Comparison of ENCODE assay signal across 9 mouse cellular contexts in the genomic region with DNA sequence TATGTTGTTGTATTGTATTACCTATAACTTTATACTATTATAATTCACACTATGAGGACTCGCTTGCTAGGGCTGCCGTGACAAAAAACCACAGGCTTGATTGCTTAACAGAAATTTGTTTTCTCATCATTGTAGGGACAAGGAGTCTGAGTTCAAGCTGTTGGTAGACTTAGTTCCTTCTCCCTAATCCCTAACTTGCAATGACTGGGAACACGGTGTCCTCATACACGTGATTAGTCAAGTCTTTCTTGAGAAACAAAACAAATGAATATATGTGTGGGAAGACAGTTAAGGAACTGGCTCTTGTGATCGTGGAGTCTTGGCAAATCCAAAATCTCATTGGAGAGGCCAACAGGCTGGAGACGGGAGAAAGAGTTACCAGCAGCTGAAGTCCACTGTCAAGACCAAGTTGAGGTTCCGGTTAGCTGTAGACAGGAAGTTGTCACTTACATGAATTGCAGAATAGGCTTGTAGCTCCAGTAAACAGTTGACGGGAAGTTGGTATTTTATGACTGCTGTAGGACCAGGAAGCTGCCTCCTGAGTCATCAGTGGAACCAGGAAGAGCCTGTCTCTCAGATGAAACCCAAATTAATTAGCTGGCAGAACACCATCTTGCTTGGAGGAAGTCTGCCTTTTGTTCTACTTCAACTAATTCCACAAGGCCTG.
DNase-seq lines count a peak whose midpoint lies in the region; ATAC-seq lines count a peak whose summit lies in the region.
"Had no signal": no experiment of that assay in that cellular context is flagged by ENCODE, and none has a peak within 500 bp of the region (broad histone marks: within the 10 kb centered on the region; RNA-seq: fewer than 3 reads in every experiment).

No protein-coding gene starts in this region.

- DNase-seq in heart, adult 18-20 months: peak; percentile 20 to 70
- no peak for DNase-seq in heart, embryonic 10.5 days (ENCODE audit: low spot score)
- DNase-seq in spleen, postnatal 36 days (ENCODE audit: low spot score in 2 of 2): peak; percentile 4 to 25
- DNase-seq in spleen, postnatal 14 days (ENCODE audit: low spot score in 2 of 2): no peak
- DNase-seq in lung, postnatal 10 days: peak; percentile 22
- no peak for DNase-seq in urinary bladder, postnatal 25 days (ENCODE audit: low spot score)
- no peak for DNase-seq in limb, embryonic 10.5 days (ENCODE audit: low spot score)
- DNase-seq: forebrain, postnatal 0 days had no signal

- H3K27ac ChIP-seq in heart, embryonic 10.5 days: no peak overlapping the region
- no peak overlapping the region for H3K27ac ChIP-seq in limb, embryonic 10.5 days
- H3K27ac ChIP-seq in hindbrain, embryonic 16.5 days (ENCODE audit: low read depth, low read length): no peak overlapping the region

- ATAC-seq in hindbrain, embryonic 16.5 days: no peak
- ATAC-seq: forebrain, postnatal 0 days had no signal

- H3K27me3 ChIP-seq in heart, embryonic 10.5 days (ENCODE audit: insufficient read depth, poor library complexity, severe bottlenecking): no peaks in the 10 kb centered on the region
- H3K27me3 ChIP-seq in limb, embryonic 10.5 days (ENCODE audit: low read depth, poor library complexity, severe bottlenecking): no peaks in the 10 kb centered on the region
- no peaks in the 10 kb centered on the region for H3K27me3 ChIP-seq in hindbrain, embryonic 16.5 days (replicated peaks; ENCODE audit: control insufficient read depth, insufficient read depth, low read length)

- no peaks in the 10 kb centered on the region for H3K36me3 ChIP-seq in heart, embryonic 10.5 days
- H3K36me3 ChIP-seq in limb, embryonic 10.5 days: no peaks in the 10 kb centered on the region
- H3K36me3 ChIP-seq in hindbrain, embryonic 16.5 days (ENCODE audit: control insufficient read depth, insufficient read depth, low read length): no peaks in the 10 kb centered on the region

- H3K9ac ChIP-seq in hindbrain, embryonic 16.5 days (ENCODE audit: low read depth, low read length): no peak overlapping the region
- H3K9ac ChIP-seq: forebrain, postnatal 0 days had no signal

- no peak overlapping the region for H3K4me2 ChIP-seq in hindbrain, embryonic 16.5 days (ENCODE audit: low read length)

- H3K9me3 ChIP-seq in heart, embryonic 10.5 days: no peaks in the 10 kb centered on the region
- no peaks in the 10 kb centered on the region for H3K9me3 ChIP-seq in limb, embryonic 10.5 days (replicated peaks)
- H3K9me3 ChIP-seq in hindbrain, embryonic 16.5 days (ENCODE audit: control insufficient read depth, low read length): no peaks in the 10 kb centered on the region

- H3K4me1 ChIP-seq in heart, embryonic 10.5 days: no peaks in the 10 kb centered on the region
- no peaks in the 10 kb centered on the region for H3K4me1 ChIP-seq in limb, embryonic 10.5 days
- no peaks in the 10 kb centered on the region for H3K4me1 ChIP-seq in hindbrain, embryonic 16.5 days (ENCODE audit: control insufficient read depth, insufficient read depth, low read depth, low read length)

- WGBS in heart, embryonic 10.5 days: 76% methylated on average over 8 of the region's 8 CpGs
- 88% methylated on average over 8 of the region's 8 CpGs for WGBS in limb, embryonic 10.5 days
- 95% methylated on average over 8 of the region's 8 CpGs for WGBS in hindbrain, embryonic 16.5 days

- H3K4me3 ChIP-seq in heart, embryonic 10.5 days: no peak overlapping the region
- H3K4me3 ChIP-seq in limb, embryonic 10.5 days: no peak overlapping the region
- H3K4me3 ChIP-seq in hindbrain, embryonic 16.5 days (ENCODE audit: low read length): no peak overlapping the region

Comparison
In these comparisons a context has a peak if more than half of its experiments do, and no peak if none do; other contexts are left out.
1. DNase-seq: peak in heart, adult 18-20 months (2 of 2), spleen, postnatal 36 days (2 of 2) and lung, postnatal 10 days (single experiment); none in heart, embryonic 10.5 days (single experiment), spleen, postnatal 14 days (0 of 2), urinary bladder, postnatal 25 days (single experiment) and limb, embryonic 10.5 days (single experiment).